Mouse (Mus musculus): ENCODE measurements around the gene Ctnnb1. TPM values are rescaled to one million over a fixed set of nuclear protein-coding genes. Genes with fewer than 3 reads are reported as not detected.

Gene Ctnnb1
- total and polyA plus RNA-seq, 3 experiments: 197 to 383 (median 290) TPM

GRCm38 (mm10) chr9:120983849-120984248, 54.8 kb downstream of the Ctnnb1 start:
- no peak for TF ChIP-seq GABPA (IDR thresholded peaks at IDR 0.05; ENCODE audit: insufficient replicate concordance, low read depth, low read length)
- no peak for TF ChIP-seq ETS1 (conservative IDR thresholded peaks at IDR 0.05; ENCODE audit: low read depth, low read length)
- TF ChIP-seq POLR2A (IDR thresholded peaks at IDR 0.05; ENCODE audit: low read depth, low read length): no peak
- TF ChIP-seq HCFC1 (IDR thresholded peaks at IDR 0.05; ENCODE audit: low read depth, low read length): no peak
- no peak for TF ChIP-seq TCF12 (IDR thresholded peaks at IDR 0.05; ENCODE audit: low read depth, low read length)
- no peak for TF ChIP-seq ZC3H11A (IDR thresholded peaks at IDR 0.05; ENCODE audit: low read depth, low read length)
- TF ChIP-seq CTCF (conservative IDR thresholded peaks at IDR 0.05 in 1 of 2, IDR thresholded peaks at IDR 0.05 in 1 of 2; ENCODE audit: low read depth in 2 of 2, low read length in 2 of 2): no peak
- TF ChIP-seq CHD1 (IDR thresholded peaks at IDR 0.05; ENCODE audit: low read depth, low read length): no peak
- no peak for TF ChIP-seq MYC (IDR thresholded peaks at IDR 0.05; ENCODE audit: low read depth, low read length)
- TF ChIP-seq MEF2A (IDR thresholded peaks at IDR 0.05; ENCODE audit: borderline replicate concordance, low read depth, low read length): no peak
- TF ChIP-seq IRF4 (IDR thresholded peaks at IDR 0.05; ENCODE audit: low read depth, low read length): no peak
- no peak for TF ChIP-seq JUN (IDR thresholded peaks at IDR 0.05; ENCODE audit: insufficient read depth, low read depth, low read length)
- DNase-seq (ENCODE audit: extremely low read depth): no peak
- peaks cover 0 to 6% of the 10 kb centered on the region in 2 experiments for H3K36me3 ChIP-seq (replicated peaks in 1 of 2; ENCODE audit: control insufficient read depth in 1 of 2, insufficient read depth in 1 of 2, low read length in 1 of 2)
- H3K4me2 ChIP-seq (ENCODE audit: insufficient read depth, low read depth, poor library complexity, severe bottlenecking): no peak overlapping the region
- in situ Hi-C loops (cut with MboI; ENCODE audit: low pct_ligation_motif_present, low pct_unique_long_range_greater_than_20kb, low sequenced_read_pairs): no loop called here
- H3K4me3 ChIP-seq (replicated peaks in 1 of 3; ENCODE audit: low read depth in 2 of 3, low read length in 2 of 3, poor library complexity in 1 of 3): no peak overlapping the region
- no peaks in the 10 kb centered on the region for H3K27me3 ChIP-seq (replicated peaks)
- H3K4me1 ChIP-seq (ENCODE audit: control insufficient read depth in 1 of 2, insufficient read depth in 2 of 2): no peaks in the 10 kb centered on the region; a peak in 1 of 4 replicates
- dilution Hi-C loops (cut with MboI; ENCODE audit: extremely low pct_ligation_motif_present, extremely low pct_unique_long_range_greater_than_20kb, low sequenced_read_pairs): no loop called here
- no peaks in the 10 kb centered on the region for H3K79me2 ChIP-seq (replicated peaks; ENCODE audit: control insufficient read depth, extremely low read depth, insufficient read depth, poor library complexity, severe bottlenecking)
- no peak overlapping the region for H3K27ac ChIP-seq (ENCODE audit: insufficient read depth, low read depth)
- H3K9ac ChIP-seq (ENCODE audit: insufficient read depth, low read depth): no peak overlapping the region
- no peaks in the 10 kb centered on the region for H3K9me3 ChIP-seq (replicated peaks; ENCODE audit: low read length)

GRCm38 (mm10) chr9:120984509-120984908, 55.5 kb downstream of the Ctnnb1 start:
- Histone ChIP-seq H3K9me3 (replicated peaks; ENCODE audit: low read length) (no peaks in the 10 kb centered on the region), H3K4me3 (replicated peaks in 1 of 3; ENCODE audit: low read depth in 2 of 3, low read length in 2 of 3, poor library complexity in 1 of 3) (no peak overlapping the region), H3K4me1 (ENCODE audit: control insufficient read depth in 1 of 2, insufficient read depth in 2 of 2) (no peaks in the 10 kb centered on the region; a peak in 1 of 4 replicates), H3K79me2 (replicated peaks; ENCODE audit: control insufficient read depth, extremely low read depth, insufficient read depth, poor library complexity, severe bottlenecking) (no peaks in the 10 kb centered on the region), H3K9ac (ENCODE audit: insufficient read depth, low read depth) (no peak overlapping the region), H3K36me3 (replicated peaks in 1 of 2; ENCODE audit: control insufficient read depth in 1 of 2, insufficient read depth in 1 of 2, low read length in 1 of 2) (peaks cover 0 to 6% of the 10 kb centered on the region in 2 experiments), H3K4me2 (ENCODE audit: insufficient read depth, low read depth, poor library complexity, severe bottlenecking) (no peak overlapping the region), H3K27ac (ENCODE audit: insufficient read depth, low read depth) (no peak overlapping the region), H3K27me3 (replicated peaks) (no peaks in the 10 kb centered on the region)
- no peak for DNase-seq (ENCODE audit: extremely low read depth)
- dilution Hi-C loops (cut with MboI; ENCODE audit: extremely low pct_ligation_motif_present, extremely low pct_unique_long_range_greater_than_20kb, low sequenced_read_pairs) (no loop called here), in situ Hi-C loops (cut with MboI; ENCODE audit: low pct_ligation_motif_present, low pct_unique_long_range_greater_than_20kb, low sequenced_read_pairs) (no loop called here)
- TF ChIP-seq USF2 (conservative IDR thresholded peaks at IDR 0.05; ENCODE audit: low read depth, low read length): no peak
- no peak for TF ChIP-seq MAZ (IDR thresholded peaks at IDR 0.05; ENCODE audit: low read depth, low read length)
- no peak for TF ChIP-seq ELF1 (IDR thresholded peaks at IDR 0.05; ENCODE audit: low read depth, low read length)
- TF ChIP-seq BHLHE40 (IDR thresholded peaks at IDR 0.05; ENCODE audit: low read depth, low read length): no peak
- no peak for TF ChIP-seq IRF4 (IDR thresholded peaks at IDR 0.05; ENCODE audit: low read depth, low read length)
- TF ChIP-seq E2F4 (IDR thresholded peaks at IDR 0.05; ENCODE audit: insufficient replicate concordance, low read depth, low read length): no peak
- TF ChIP-seq JUN (IDR thresholded peaks at IDR 0.05; ENCODE audit: insufficient read depth, low read depth, low read length): no peak
- no peak for TF ChIP-seq ZNF384 (IDR thresholded peaks at IDR 0.05; ENCODE audit: low read depth, low read length)
- no peak for TF ChIP-seq JUND (conservative IDR thresholded peaks at IDR 0.05; ENCODE audit: low read depth, low read length)
